Mouse (Mus musculus) testis, postnatal 14 days (tissue): Measurements from ENCODE around the gene Olfr771.
"Not testable (repeated sequence)": the region's sequence is repeated elsewhere in the genome, so short reads cannot be mapped to it uniquely, and the experiment has no call there.

Experiments used
- DNase-seq: peaks from one replicate; pipeline ENCODE4 v3.0.0; 2021; ENCODE audit warnings: low spot score

Olfr771 gene

GRCm38 (mm10) chr10:129164651-129165050, at the start of gene Olfr771:
Gene Olfr771 (minus strand): TSS chr10:129164751.
- no peak for DNase-seq

GRCm38 (mm10) chr10:129187319-129187718, 22.8 kb upstream of the Olfr771 start, which contains the start of gene Olfr773:
Gene Olfr773 (minus strand): TSS chr10:129187419.
- not testable (repeated sequence) for DNase-seq

GRCm38 (mm10) chr10:129177821-129178220, 13.3 kb upstream of the Olfr771 start, which contains the start of gene Olfr772:
Gene Olfr772 (minus strand): TSS chr10:129177921.
- not testable (repeated sequence) for DNase-seq

GRCm38 (mm10) chr10:129138898-129139297, 25.7 kb downstream of the Olfr771 start, which contains the start of gene Olfr770:
Gene Olfr770 (minus strand): TSS chr10:129138998.
- no peak for DNase-seq

GRCm38 (mm10) chr10:129117761-129118160, 46.8 kb downstream of the Olfr771 start, which contains the start of gene Olfr769:
Gene Olfr769 (minus strand): TSS chr10:129117861.
- DNase-seq, result no peak

- no peak for DNase-seq
Measured at GRCm38 (mm10) chr10:129115146-129115545, 49.4 kb downstream of the Olfr771 start.
